Mouse (Mus musculus) retina, postnatal 1 day (tissue): ENCODE measurements around the gene Arl15.

Experiments
- DNase-seq: peaks from one replicate; pipeline ENCODE4 v3.0.0-alpha.2; 2012

Arl15 gene

GRCm38 (mm10) chr13:114162753-114163152 lies 368.4 kb downstream of the Arl15 start:
- no peak for DNase-seq

GRCm38 (mm10) chr13:114165616-114166015 lies 371.3 kb downstream of the Arl15 start:
- DNase-seq = no peak

- DNase-seq = peak; percentile 35
These were observed 372.3 kb downstream of the Arl15 start for GRCm38 (mm10) chr13:114166439-114167183.

GRCm38 (mm10) chr13:114170061-114170460 lies 375.8 kb downstream of the Arl15 start:
- no peak for DNase-seq

DNA sequence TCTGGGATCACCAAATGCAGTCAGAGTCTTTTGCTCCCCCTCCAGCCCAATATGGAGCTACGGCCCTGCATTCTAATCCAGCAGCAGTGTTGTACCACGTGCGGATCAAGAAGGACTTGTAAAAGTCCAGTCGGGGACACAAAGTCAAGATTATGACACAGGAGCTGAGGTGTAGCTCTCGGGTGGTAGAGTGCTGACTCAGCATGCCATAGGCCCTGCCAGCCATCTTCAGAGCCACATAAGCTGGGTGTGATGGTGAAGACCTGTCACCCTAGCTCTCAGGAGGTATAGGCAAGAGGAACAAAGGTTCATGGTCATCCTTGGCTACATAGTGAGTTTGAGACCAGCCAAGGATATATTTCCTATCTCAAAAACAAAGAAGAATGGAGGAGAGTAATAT lies 377.2 kb downstream of the Arl15 start:
- no peak for DNase-seq

GRCm38 (mm10) chr13:114188107-114188506 lies 393.8 kb downstream of the Arl15 start:
- no peak for DNase-seq

DNA sequence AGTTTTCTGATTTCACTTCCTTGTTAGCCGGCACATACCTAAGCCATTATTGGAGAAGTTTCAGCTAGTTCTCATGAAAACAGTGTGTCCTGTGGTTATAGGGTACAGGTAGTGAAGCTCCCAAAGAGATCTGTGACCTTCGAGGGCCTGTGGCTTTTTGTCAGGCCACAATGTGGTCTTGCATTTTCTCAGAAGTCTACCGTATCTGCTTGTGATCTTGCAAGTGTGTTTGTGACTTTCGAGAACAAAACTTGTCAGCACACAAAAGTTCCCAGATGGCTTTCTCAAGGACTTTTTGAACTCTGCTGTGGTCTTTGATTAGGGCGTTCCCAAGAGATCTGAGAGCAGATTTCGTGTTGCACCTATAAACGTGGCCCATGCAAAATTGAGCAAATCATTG lies 394.5 kb downstream of the Arl15 start:
- no peak for DNase-seq

GRCm38 (mm10) chr13:114189441-114189840 lies 395.1 kb downstream of the Arl15 start:
- DNase-seq = no peak

DNA sequence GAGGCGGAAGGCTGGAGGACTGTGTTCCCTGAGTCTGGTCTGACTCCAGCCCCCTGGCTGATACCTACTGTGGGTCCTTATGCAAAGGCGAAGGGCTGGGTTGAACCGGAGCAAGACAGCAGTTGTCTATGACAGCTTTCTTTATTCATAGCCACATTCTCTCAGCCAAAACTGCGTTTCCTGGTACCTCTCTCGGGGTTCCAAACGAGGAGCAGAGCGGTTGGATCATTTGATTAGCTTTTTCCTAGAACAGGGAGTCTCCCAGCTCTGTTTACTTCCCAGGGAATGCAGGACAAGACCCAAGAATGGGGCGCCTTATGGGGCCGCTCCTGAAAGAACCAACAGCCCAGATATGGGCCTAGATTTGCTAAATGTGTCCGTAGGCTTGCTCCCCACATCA lies 396.6 kb downstream of the Arl15 start:
- no peak for DNase-seq

GRCm38 (mm10) chr13:114198252-114198799 lies 404.0 kb downstream of the Arl15 start:
- no peak for DNase-seq

- DNase-seq = no peak
These were observed 405.4 kb downstream of the Arl15 start for GRCm38 (mm10) chr13:114199746-114200145.

DNA sequence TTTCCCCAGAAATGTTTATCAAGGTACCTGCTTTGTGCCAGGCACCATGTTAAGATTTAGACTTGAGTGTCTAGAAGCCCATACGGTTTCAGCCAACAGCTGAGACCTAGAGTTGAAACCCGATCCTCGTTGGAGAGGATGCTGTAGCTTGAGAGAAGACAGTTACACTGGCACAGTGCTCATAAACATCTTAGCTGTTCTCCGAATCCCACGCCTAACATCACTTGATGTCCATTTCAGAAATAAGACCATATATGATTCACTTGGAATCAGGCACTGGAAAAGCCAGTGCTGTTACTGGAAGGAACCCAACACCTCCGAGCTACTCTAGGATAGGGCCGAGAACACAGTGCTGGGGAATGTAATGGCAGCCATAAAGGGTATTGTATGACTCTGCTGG lies 406.2 kb downstream of the Arl15 start:
- no peak for DNase-seq

- no peak for DNase-seq
These were observed 408.7 kb downstream of the Arl15 start for GRCm38 (mm10) chr13:114202806-114203570.
